Mouse (Mus musculus): Measurements from ENCODE around the gene Ssxb5.
A peak's percentile ranks its signal among the peaks of the same experiment; 100 is the strongest.
"Not testable (repeated sequence)": the region's sequence is repeated elsewhere in the genome, so short reads cannot be mapped to it uniquely, and the experiment has no call there.

The Ssxb5 gene

GRCm38 (mm10) chrX:8803391-8803790 is at the start of gene Ssxb5:
TSS of gene Ssxb5 (plus strand) at chrX:8803691.
- not testable (repeated sequence) for DNase-seq (ENCODE audit: low read depth, low spot score)

- peak; percentile 4 for DNase-seq (ENCODE audit: low read depth, low spot score)
These were observed 28.6 kb downstream of the Ssxb5 start for GRCm38 (mm10) chrX:8832043-8832442.

GRCm38 (mm10) chrX:8843694-8844093 is 40.2 kb downstream of the Ssxb5 start, which contains the start of gene Gm6592:
TSS of gene Gm6592 (plus strand) at chrX:8843994.
- DNase-seq (ENCODE audit: low read depth, low spot score), result no peak

GRCm38 (mm10) chrX:8852486-8852885 is 49.0 kb downstream of the Ssxb5 start:
- DNase-seq (ENCODE audit: low read depth, low spot score), result no peak
